Mouse (Mus musculus) megakaryocyte, embryonic 14.5 days (primary cell): ENCODE measurements around the gene Gm973.

Experiments used
- FLI1 ChIP-seq: IDR thresholded peaks from 2 replicates; pipeline ENCODE4 v1.6.1; 2012; ENCODE audit warnings: low read length, inconsistent platforms, mixed read lengths
- GATA1 ChIP-seq: IDR thresholded peaks from 3 replicates; pipeline ENCODE4 v1.6.1; 2012; ENCODE audit warnings: mixed read lengths, low read length, inconsistent platforms, borderline replicate concordance

- no peak for TF ChIP-seq GATA1
- TF ChIP-seq FLI1, result no peak
Observed at GRCm38 (mm10) chr1:59475618-59476017, 40.4 kb upstream of the Gm973 start.
